Comparison of ENCODE assay signal across 8 mouse cellular contexts in genomic region chr7:82866486-82867270, GRCm38 (mm10). TPM values are rescaled to one million over a fixed set of nuclear protein-coding genes. Genes with fewer than 3 reads are reported as not detected.
DNase-seq lines count a peak whose midpoint lies in the region; ATAC-seq and TF ChIP-seq lines count a peak whose summit lies in the region.

No protein-coding gene starts in this region.

- peak; percentile 69 for DNase-seq in c-Kit-positive CD71-positive TER-119-positive erythroid progenitor cells, embryonic 14.5 days (ENCODE audit: low spot score)
- DNase-seq in heart, postnatal 0 days (ENCODE audit: low spot score): peak; percentile 98
- DNase-seq in kidney, postnatal 4 days: peak; percentile 96 to 97
- DNase-seq in liver, postnatal 0 days: peak; percentile 86
- DNase-seq in telencephalon, adult 2 months (ENCODE audit: low read depth, low spot score): peak; percentile 97

- H3K4me1 ChIP-seq in ES-Bruce4 (ENCODE audit: control insufficient read depth, insufficient read depth, low read length): no peaks in the 10 kb centered on the region
- H3K4me1 ChIP-seq in forebrain, embryonic 12.5 days: peaks cover 29% of the 10 kb centered on the region
- peaks cover 12% of the 10 kb centered on the region; the same call in 1 of the 2 replicates for H3K4me1 ChIP-seq in heart, postnatal 0 days (ENCODE audit: control insufficient read depth, insufficient read depth)
- H3K4me1 ChIP-seq in liver, postnatal 0 days (ENCODE audit: insufficient read depth): peaks cover 23% of the 10 kb centered on the region
- peaks cover 32% of the 10 kb centered on the region for H3K4me1 ChIP-seq in neural tube, embryonic 13.5 days (replicated peaks)

- H3K4me3 ChIP-seq in ES-Bruce4 (ENCODE audit: low read depth, low read length): peak overlapping the region; percentile 86
- peak overlapping the region; percentile 99 for H3K4me3 ChIP-seq in forebrain, embryonic 12.5 days (replicated peaks)
- peak overlapping the region; percentile 85 for H3K4me3 ChIP-seq in heart, postnatal 0 days (ENCODE audit: low read depth, low read length)
- H3K4me3 ChIP-seq in liver, postnatal 0 days (ENCODE audit: low read depth, low read length): peak overlapping the region; percentile 55
- peak overlapping the region; percentile 99 for H3K4me3 ChIP-seq in neural tube, embryonic 13.5 days

- H3K36me3 ChIP-seq in ES-Bruce4 (ENCODE audit: control insufficient read depth, insufficient read depth, low read length, poor library complexity, severe bottlenecking): no peaks in the 10 kb centered on the region
- peaks cover 20% of the 10 kb centered on the region for H3K36me3 ChIP-seq in forebrain, embryonic 12.5 days (replicated peaks)
- H3K36me3 ChIP-seq in heart, postnatal 0 days (replicated peaks; ENCODE audit: control insufficient read depth, insufficient read depth, low read length): peaks cover 8% of the 10 kb centered on the region
- no peaks in the 10 kb centered on the region for H3K36me3 ChIP-seq in liver, postnatal 0 days (replicated peaks; ENCODE audit: insufficient read depth, low read length)
- peaks cover 20% of the 10 kb centered on the region for H3K36me3 ChIP-seq in neural tube, embryonic 13.5 days

- H3K9ac ChIP-seq in ES-Bruce4 (ENCODE audit: low read depth, poor library complexity, severe bottlenecking): peak overlapping the region; percentile 70
- H3K9ac ChIP-seq in forebrain, embryonic 12.5 days: peak overlapping the region; percentile 100
- H3K9ac ChIP-seq in heart, postnatal 0 days (replicated peaks; ENCODE audit: low read depth, low read length): peak overlapping the region; percentile 79
- peak overlapping the region; percentile 43 for H3K9ac ChIP-seq in liver, postnatal 0 days (replicated peaks)
- H3K9ac ChIP-seq in neural tube, embryonic 13.5 days: peak overlapping the region; percentile 100

- no peak for TF ChIP-seq CTCF in ES-Bruce4 (IDR thresholded peaks at IDR 0.05; ENCODE audit: low read depth, low read length)
- TF ChIP-seq CTCF in heart, postnatal 0 days (IDR thresholded peaks at IDR 0.05; ENCODE audit: low read depth): no peak
- no peak for TF ChIP-seq CTCF in liver, postnatal 0 days (IDR thresholded peaks at IDR 0.05; ENCODE audit: low read depth)

- H3K27ac ChIP-seq in ES-Bruce4 (ENCODE audit: insufficient read depth, low read length): no peak overlapping the region
- H3K27ac ChIP-seq in forebrain, embryonic 12.5 days: peak overlapping the region; percentile 100
- peak overlapping the region; percentile 96 for H3K27ac ChIP-seq in heart, postnatal 0 days (ENCODE audit: low read depth)
- peak overlapping the region; percentile 81 for H3K27ac ChIP-seq in liver, postnatal 0 days (ENCODE audit: low read depth)
- H3K27ac ChIP-seq in neural tube, embryonic 13.5 days (replicated peaks): peak overlapping the region; percentile 100

- 0 out of 2 replicates have a peak, but pooled peaks have one; percentile 15 for TF ChIP-seq EP300 in ES-Bruce4 (IDR thresholded peaks at IDR 0.05; ENCODE audit: insufficient read depth, low read depth, low read length)
- TF ChIP-seq EP300 in heart, postnatal 0 days (IDR thresholded peaks at IDR 0.05; ENCODE audit: low read depth): no peak
- TF ChIP-seq EP300 in liver, postnatal 0 days (IDR thresholded peaks at IDR 0.05; ENCODE audit: low read depth): no peak

- TF ChIP-seq POLR2A in ES-Bruce4 (IDR thresholded peaks at IDR 0.05; ENCODE audit: insufficient read depth, low read length): no peak

- WGBS in forebrain, embryonic 12.5 days: under 1% methylated on average over 57 of the region's 68 CpGs
- under 1% methylated on average over 54 of the region's 68 CpGs for WGBS in heart, postnatal 0 days
- WGBS in liver, postnatal 0 days (ENCODE audit: insufficient replicate concordance): under 1% methylated on average over 49 of the region's 68 CpGs
- WGBS in neural tube, embryonic 13.5 days: under 1% methylated on average over 62 of the region's 68 CpGs

- peak overlapping the region; percentile 93 for H3K4me2 ChIP-seq in forebrain, embryonic 12.5 days
- H3K4me2 ChIP-seq in heart, postnatal 0 days (ENCODE audit: low read depth, low read length): peak overlapping the region; percentile 94
- peak overlapping the region; percentile 87 for H3K4me2 ChIP-seq in liver, postnatal 0 days (ENCODE audit: low read depth, low read length)
- peak overlapping the region; percentile 95 for H3K4me2 ChIP-seq in neural tube, embryonic 13.5 days

- ATAC-seq in forebrain, embryonic 12.5 days (ENCODE audit: low FRiP score): peak; percentile 86
- peak; percentile 82 for ATAC-seq in heart, postnatal 0 days (ENCODE audit: insufficient read depth, low read depth)
- peak; percentile 70 for ATAC-seq in liver, postnatal 0 days
- ATAC-seq in neural tube, embryonic 13.5 days (ENCODE audit: low read depth): peak; percentile 85

- H3K27me3 ChIP-seq in ES-Bruce4 (ENCODE audit: control insufficient read depth, insufficient read depth, low read length, poor library complexity, severe bottlenecking): no peaks in the 10 kb centered on the region
- no peaks in the 10 kb centered on the region for H3K27me3 ChIP-seq in forebrain, embryonic 12.5 days
- no peaks in the 10 kb centered on the region for H3K27me3 ChIP-seq in heart, postnatal 0 days (ENCODE audit: control insufficient read depth, insufficient read depth, low read length)
- H3K27me3 ChIP-seq in liver, postnatal 0 days (ENCODE audit: insufficient read depth, low read length): peaks cover 46% of the 10 kb centered on the region
- H3K27me3 ChIP-seq in neural tube, embryonic 13.5 days: no peaks in the 10 kb centered on the region

- H3K9me3 ChIP-seq in ES-Bruce4 (replicated peaks; ENCODE audit: control insufficient read depth, insufficient read depth, low read length, poor library complexity, severe bottlenecking): no peaks in the 10 kb centered on the region
- H3K9me3 ChIP-seq in forebrain, embryonic 12.5 days: no peaks in the 10 kb centered on the region
- H3K9me3 ChIP-seq in heart, postnatal 0 days (replicated peaks; ENCODE audit: control insufficient read depth, low read length): no peaks in the 10 kb centered on the region
- H3K9me3 ChIP-seq in liver, postnatal 0 days (ENCODE audit: low read length): no peaks in the 10 kb centered on the region
- H3K9me3 ChIP-seq in neural tube, embryonic 13.5 days: no peaks in the 10 kb centered on the region

RNA-seq across cellular contexts. Expression of gene Mex3b, which starts 0.5 kb away (rescaled TPM):
- polyA plus RNA-seq in ES-Bruce4 (2011; ENCODE audit: insufficient read depth, insufficient read length, low read depth, missing spikeins): 8.4 and 10.5 TPM in 2 replicates
- 47.3 and 47.5 TPM in 2 replicates for polyA plus RNA-seq in forebrain, embryonic 12.5 days (2016; fragmentation: Nextera tagmentation; extraction: Ambion mirVana)
- total RNA-seq in heart, postnatal 0 days (2014; rRNA removed; ENCODE audit: low replicate concordance): 14.4 and 15.2 TPM in 2 replicates
- polyA plus RNA-seq in heart, postnatal 0 days (2015; fragmentation: Nextera tagmentation; extraction: Ambion mirVana): 3.2 and 3.3 TPM in 2 replicates
- 0.40 and 0.59 TPM in 2 replicates for polyA plus RNA-seq in liver, postnatal 0 days (2015; fragmentation: Nextera tagmentation; extraction: Ambion mirVana)
- polyA plus RNA-seq in neural tube, embryonic 13.5 days (2015; fragmentation: Nextera tagmentation; extraction: Ambion mirVana): 31.8 and 39.2 TPM in 2 replicates

Comparison
In these comparisons a context has a peak if more than half of its experiments do, and no peak if none do; other contexts are left out.
1. H3K9ac ChIP-seq: peak in every context shown above with its lines; median percentile 100 in forebrain, embryonic 12.5 days; 100 in neural tube, embryonic 13.5 days; 79 in heart, postnatal 0 days; 70 in ES-Bruce4; 43 in liver, postnatal 0 days.